Mouse (Mus musculus) CD4-positive, CD25-positive, alpha-beta regulatory T cell, adult 2 months (primary cell): ENCODE measurements around the gene Sit1.

Experiments
- DNase-seq: peaks from one replicate; pipeline ENCODE4 v3.0.0-alpha.2; 2012; ENCODE audit warnings: low read depth, low spot score

Sit1 gene

GRCm38 (mm10) chr4:43499407-43500333 is 16.1 kb upstream of the Sit1 start, which contains the start of gene Arhgef39:
Gene Arhgef39 (minus strand): TSS chr4:43499695.
- peak; percentile 81 for DNase-seq

GRCm38 (mm10) chr4:43498983-43499382 is 15.4 kb upstream of the Sit1 start:
- peak; percentile 43 for DNase-seq

- no peak for DNase-seq
Observed at GRCm38 (mm10) chr4:43497946-43498345, 14.4 kb upstream of the Sit1 start.

- DNase-seq, result no peak
Observed at GRCm38 (mm10) chr4:43497405-43497804, 13.9 kb upstream of the Sit1 start.

GRCm38 (mm10) chr4:43496587-43496986 is 13.1 kb upstream of the Sit1 start:
- no peak for DNase-seq

GRCm38 (mm10) chr4:43493846-43494240 is 10.3 kb upstream of the Sit1 start:
- DNase-seq, result peak; percentile 39

GRCm38 (mm10) chr4:43493186-43493845 is 9.8 kb upstream of the Sit1 start:
- DNase-seq, result peak; percentile 97

GRCm38 (mm10) chr4:43492821-43493185 is 9.3 kb upstream of the Sit1 start, which contains the start of gene Ccdc107:
Gene Ccdc107 (plus strand): TSS chr4:43492900.
- DNase-seq, result peak; percentile 98

- peak; percentile 57 for DNase-seq
Observed at GRCm38 (mm10) chr4:43492101-43492820, 8.7 kb upstream of the Sit1 start.

- no peak for DNase-seq
Observed at GRCm38 (mm10) chr4:43490801-43491200, 7.3 kb upstream of the Sit1 start.

GRCm38 (mm10) chr4:43489611-43490010 is 6.1 kb upstream of the Sit1 start:
- DNase-seq, result no peak

GRCm38 (mm10) chr4:43485666-43486065 is 2.1 kb upstream of the Sit1 start:
- DNase-seq, result peak; percentile 52

- peak; percentile 40 for DNase-seq
Observed at GRCm38 (mm10) chr4:43482591-43482990, 943 bp downstream of the Sit1 start.

GRCm38 (mm10) chr4:43481894-43482456 is 1.6 kb downstream of the Sit1 start:
- DNase-seq, result peak; percentile 77

- DNase-seq, result no peak
Observed at GRCm38 (mm10) chr4:43480985-43481384, 2.5 kb downstream of the Sit1 start.

- DNase-seq, result peak; percentile 87
Observed at GRCm38 (mm10) chr4:43478906-43479832, 4.4 kb downstream of the Sit1 start.

- DNase-seq, result no peak
Observed at GRCm38 (mm10) chr4:43478534-43478858, 5.0 kb downstream of the Sit1 start.

GRCm38 (mm10) chr4:43477857-43478533 is 5.5 kb downstream of the Sit1 start:
- peak; percentile 96 for DNase-seq

- DNase-seq, result peak; percentile 66
Observed at GRCm38 (mm10) chr4:43476604-43477003, 6.9 kb downstream of the Sit1 start.

GRCm38 (mm10) chr4:43473636-43474035 is 9.9 kb downstream of the Sit1 start:
- peak; percentile 43 for DNase-seq
